Mouse (Mus musculus) embryonic facial prominence, embryonic 14.5 days (tissue): ENCODE measurements around the gene Copa. TPM values are rescaled to one million over a fixed set of nuclear protein-coding genes. Genes with fewer than 3 reads are reported as not detected.

Experiments used
- ATAC-seq: fragments of 200-750 bp; cut with Nextera tagmentation; 2 replicates; pipeline ENCODE4 v1.8.0; 2017; ENCODE audit warnings: low read depth, moderate number of reproducible peaks, moderate TSS enrichment
- DNase-seq: peaks from one replicate; pipeline ENCODE4 v3.0.0-alpha.2; 2015; ENCODE audit warnings: low spot score
- H3K27ac ChIP-seq: fragments of 300-500 bp; sonication (generic); replicated peaks from 2 replicates; pipeline ENCODE4 v1.5.1; 2014; ENCODE audit warnings: low read depth, mild to moderate bottlenecking, low read length, moderate library complexity
- H3K27me3 ChIP-seq: fragments of 300-500 bp; sonication (generic); replicated peaks from 2 replicates; pipeline ENCODE4 v1.6.1; 2014; ENCODE audit warnings: low read length; ENCODE audit not compliant: control insufficient read depth, insufficient read depth
- H3K36me3 ChIP-seq: fragments of 300-500 bp; sonication (generic); 2 replicates; pipeline ENCODE4 v1.6.1; 2014; ENCODE audit warnings: low read length, mixed read lengths; ENCODE audit not compliant: control insufficient read depth, insufficient read depth
- H3K4me1 ChIP-seq: fragments of 300-500 bp; sonication (generic); 2 replicates; pipeline ENCODE4 v1.6.1; 2014; ENCODE audit warnings: antibody characterized with exemption, low read length; ENCODE audit not compliant: control insufficient read depth, insufficient read depth
- H3K4me2 ChIP-seq: fragments of 300-500 bp; sonication (generic); 2 replicates; pipeline ENCODE4 v1.6.1; 2014; ENCODE audit warnings: low read depth, mild to moderate bottlenecking, low read length, moderate library complexity, mixed read lengths
- H3K4me3 ChIP-seq: fragments of 300-500 bp; sonication (generic); 2 replicates; pipeline ENCODE4 v1.5.1; 2014; ENCODE audit warnings: low read depth, mild to moderate bottlenecking, low read length
- H3K9ac ChIP-seq: fragments of 300-500 bp; sonication (generic); 2 replicates; pipeline ENCODE4 v1.6.1; 2014; ENCODE audit warnings: low read depth, mild to moderate bottlenecking, low read length, moderate library complexity, mixed read lengths
- H3K9me3 ChIP-seq: fragments of 300-500 bp; sonication (generic); 2 replicates; pipeline ENCODE4 v1.6.1; 2016; ENCODE audit warnings: low read length; ENCODE audit not compliant: control insufficient read depth
- WGBS: fragments of 180-500 bp; shearing (Covaris S2); extraction: QIAGEN DNeasy Blood & Tissue Kit; methylation state at CpG from one replicate; pipeline ENCODE4 v1.1.7; 2014; 5-methylcytosine and 5-hydroxymethylcytosine counted together
- polyA plus RNA-seq: library from polyadenylated mRNA; unstranded; fragments of >200 nt; fragmentation: Nextera tagmentation; extraction: Ambion mirVana; gene quantifications from 2 replicates; pipeline ENCODE4 v1.2.1, GENCODE M21; 2014

Gene Copa
- polyA plus RNA-seq, 1 experiment from 2014 or later: 227 TPM

DNA sequence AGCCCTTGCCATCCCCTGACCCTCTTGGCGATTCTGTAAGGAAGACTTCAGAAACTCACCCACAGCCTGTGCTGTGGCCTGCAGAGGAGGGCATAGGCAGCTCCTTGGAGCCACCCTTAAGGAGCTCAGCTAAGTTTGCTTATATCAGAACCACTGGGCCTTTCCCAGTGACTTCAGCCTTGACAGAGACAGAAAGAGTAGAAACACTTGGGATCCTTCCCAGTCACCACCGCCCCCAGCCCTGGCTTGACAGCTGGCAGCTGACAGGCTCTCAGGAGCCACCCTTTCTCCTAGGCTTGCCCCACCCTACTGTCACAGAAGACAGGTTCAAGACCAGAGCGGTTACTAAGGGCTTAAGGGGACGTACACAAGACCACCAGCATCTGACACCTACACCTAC is 26.1 kb upstream of the Copa start:
- DNase-seq: no peak
- Histone ChIP-seq H3K9ac (no peak overlapping the region; the same call in 1 of the 2 replicates), H3K9me3 (no peaks in the 10 kb centered on the region), H3K4me1 (peaks cover 22% of the 10 kb centered on the region), H3K27ac (no peak overlapping the region), H3K4me2 (no peak overlapping the region), H3K4me3 (no peak overlapping the region), H3K36me3 (no peaks in the 10 kb centered on the region), H3K27me3 (peaks cover 43% of the 10 kb centered on the region)
- ATAC-seq: no peak
- WGBS: 63% methylated on average over 4 of the region's 4 CpGs

DNA sequence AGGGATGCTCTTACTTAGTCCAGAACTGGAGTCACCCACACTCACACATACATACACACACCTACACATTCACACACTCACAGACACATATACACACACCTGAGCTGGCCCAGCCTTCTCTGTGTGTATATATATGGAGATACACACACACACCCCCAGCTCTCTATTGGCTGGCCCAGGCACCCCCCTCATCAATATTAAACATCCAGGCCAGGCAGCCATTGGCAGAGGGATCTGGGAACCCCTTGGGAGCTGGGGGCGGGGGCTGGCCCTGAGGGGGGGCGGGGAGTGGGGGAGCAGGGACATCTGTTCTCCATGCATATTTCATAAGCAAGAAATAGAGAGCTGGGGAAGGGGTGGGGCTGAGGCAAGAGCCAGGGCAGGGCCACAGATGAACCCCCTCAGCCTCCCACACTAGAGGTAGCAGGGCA is 24.8 kb upstream of the Copa start, which contains the start of gene Nhlh1:
Nhlh1 (minus strand) TSS at position 83 of the 431 bp plus-strand sequence.
- H3K4me2 ChIP-seq: peak within 1 kb of the TSS; percentile 7; the same call in 1 of the 2 replicates
- no peak within 1 kb of the TSS for H3K4me3 ChIP-seq
- H3K36me3 ChIP-seq: no peaks in the 10 kb centered on the region
- peak; percentile 64 for DNase-seq
- ATAC-seq: peak; percentile 78
- H3K27me3 ChIP-seq: peaks cover 40% of the 10 kb centered on the region
- H3K27ac ChIP-seq: peak within 1 kb of the TSS; percentile 24
- H3K9me3 ChIP-seq: no peaks in the 10 kb centered on the region
- 13% methylated on average over 1 of the region's 2 CpGs for WGBS
- H3K9ac ChIP-seq: no peak within 1 kb of the TSS
- peaks cover 22% of the 10 kb centered on the region for H3K4me1 ChIP-seq

DNA sequence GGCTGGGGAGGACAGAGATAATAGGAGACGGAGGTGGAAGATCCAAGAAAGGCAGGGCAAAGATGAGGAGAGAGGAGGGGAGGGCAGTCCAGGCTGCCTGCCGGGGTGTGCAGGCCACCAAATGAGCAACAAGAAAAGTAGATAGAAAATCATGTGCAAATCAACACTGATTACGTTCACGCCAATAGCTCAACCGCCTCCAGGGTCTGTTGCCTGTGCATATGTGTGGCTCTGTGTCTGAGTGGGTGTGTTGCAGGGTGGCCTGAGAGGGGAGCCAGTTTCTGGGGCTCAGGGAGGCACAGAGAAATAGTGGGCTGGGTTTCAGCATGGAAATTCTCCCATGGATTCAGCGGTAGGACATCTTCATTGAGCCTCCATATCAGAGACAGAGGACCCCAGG is 24.0 kb upstream of the Copa start:
- DNase-seq (no peak), ATAC-seq (no peak)
- no peaks in the 10 kb centered on the region for H3K36me3 ChIP-seq
- peaks cover 32% of the 10 kb centered on the region for H3K27me3 ChIP-seq
- H3K4me2 ChIP-seq: 0 out of 2 replicates have a peak overlapping the region, but pooled peaks have one; percentile 7
- WGBS: 55% methylated on average over 6 of the region's 6 CpGs
- H3K27ac ChIP-seq: peak overlapping the region; percentile 24
- H3K4me1 ChIP-seq: peaks cover 17% of the 10 kb centered on the region; the same call in 1 of the 2 replicates
- no peak overlapping the region for H3K4me3 ChIP-seq
- no peaks in the 10 kb centered on the region for H3K9me3 ChIP-seq
- no peak overlapping the region for H3K9ac ChIP-seq

DNA sequence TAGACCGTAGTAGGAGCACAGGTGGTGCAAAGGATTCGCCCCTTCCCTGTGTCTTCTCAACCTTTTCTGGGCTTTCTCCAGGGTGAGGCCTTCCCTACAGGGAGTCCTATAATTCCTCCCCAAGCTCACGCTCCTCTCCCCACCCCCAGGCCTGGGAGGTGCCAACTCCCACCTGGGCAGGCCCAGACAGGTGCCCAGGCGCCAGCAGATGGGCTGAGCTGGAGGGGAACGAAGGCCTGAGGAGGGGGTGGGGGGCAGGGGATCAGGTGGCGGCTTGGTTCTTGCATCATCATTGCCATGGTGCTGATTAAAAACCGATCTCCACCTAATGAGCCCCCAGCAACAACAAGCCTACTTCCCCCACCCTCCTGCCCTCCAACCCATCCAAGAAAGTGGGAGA is 23.5 kb upstream of the Copa start:
- Histone ChIP-seq H3K27ac (no peak overlapping the region), H3K27me3 (peaks cover 27% of the 10 kb centered on the region), H3K4me2 (no peak overlapping the region), H3K4me3 (no peak overlapping the region), H3K36me3 (peaks cover 3% of the 10 kb centered on the region; the same call in 1 of the 2 replicates), H3K4me1 (peaks cover 12% of the 10 kb centered on the region; the same call in 1 of the 2 replicates), H3K9ac (no peak overlapping the region), H3K9me3 (no peaks in the 10 kb centered on the region)
- WGBS: 62% methylated on average over 7 of the region's 7 CpGs
- DNase-seq (peak; percentile 57), ATAC-seq (peak; percentile 51)

DNA sequence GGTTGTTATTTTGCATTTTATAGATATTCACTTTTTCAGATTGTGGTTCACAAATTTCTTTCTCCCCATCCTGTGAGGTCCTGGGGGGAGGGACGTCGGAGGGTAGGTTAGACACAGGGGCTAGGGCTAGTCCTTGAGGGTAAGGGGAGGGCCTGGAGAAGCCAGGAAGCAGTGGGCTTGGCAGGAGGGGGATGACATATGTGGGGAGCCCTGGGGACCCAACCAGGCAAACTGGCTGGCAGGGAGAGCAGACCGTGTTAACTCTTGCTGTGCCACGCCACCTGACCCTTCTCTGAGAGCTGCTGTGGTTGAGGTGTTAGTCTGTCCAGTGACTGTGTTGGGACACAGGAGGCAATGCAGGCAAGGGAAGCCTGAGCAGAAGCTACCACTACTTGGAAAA is 21.7 kb upstream of the Copa start:
- H3K27ac ChIP-seq: no peak overlapping the region
- no peak overlapping the region for H3K4me3 ChIP-seq
- peaks cover 19% of the 10 kb centered on the region for H3K36me3 ChIP-seq
- no peak overlapping the region for H3K4me2 ChIP-seq
- peak; percentile 22 for DNase-seq
- WGBS: 40% methylated on average over 4 of the region's 4 CpGs
- no peak overlapping the region for H3K9ac ChIP-seq
- 0 out of 2 replicates have a peak, but pooled peaks cover 9% of the 10 kb centered on the region for H3K4me1 ChIP-seq
- peaks cover 9% of the 10 kb centered on the region; the same call in 1 of the 2 replicates for H3K27me3 ChIP-seq
- peak; percentile 23; the same call in 1 of the 2 replicates for ATAC-seq
- no peaks in the 10 kb centered on the region for H3K9me3 ChIP-seq

DNA sequence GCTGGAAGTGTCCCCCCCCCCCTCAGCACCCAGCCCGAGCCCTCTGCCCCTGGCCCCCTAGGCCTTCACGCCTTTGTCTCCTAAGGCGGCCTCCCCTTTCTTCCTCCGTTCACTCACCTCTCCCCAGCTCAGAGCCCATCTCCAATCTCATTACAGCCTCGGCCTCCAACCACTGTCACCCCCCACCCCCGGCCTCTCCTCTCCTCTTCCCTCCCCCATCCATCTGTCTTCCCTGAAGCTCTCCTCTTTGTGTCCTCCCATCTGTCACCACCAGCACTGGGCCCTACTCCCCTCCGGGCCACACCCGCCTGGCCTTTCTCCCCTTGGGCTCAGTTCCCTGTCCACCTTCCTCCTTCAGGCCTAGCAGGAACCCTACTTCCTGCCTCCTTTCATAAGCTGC is 21.1 kb upstream of the Copa start:
- no peak overlapping the region for H3K4me3 ChIP-seq
- 39% methylated on average over 8 of the region's 8 CpGs for WGBS
- H3K9ac ChIP-seq: no peak overlapping the region
- DNase-seq (no peak), ATAC-seq (no peak)
- no peak overlapping the region for H3K4me2 ChIP-seq
- H3K4me1 ChIP-seq: 0 out of 2 replicates have a peak, but pooled peaks cover 9% of the 10 kb centered on the region
- H3K36me3 ChIP-seq: peaks cover 24% of the 10 kb centered on the region
- H3K27ac ChIP-seq: no peak overlapping the region
- peaks cover 4% of the 10 kb centered on the region; the same call in 1 of the 2 replicates for H3K27me3 ChIP-seq
- H3K9me3 ChIP-seq: no peaks in the 10 kb centered on the region

DNA sequence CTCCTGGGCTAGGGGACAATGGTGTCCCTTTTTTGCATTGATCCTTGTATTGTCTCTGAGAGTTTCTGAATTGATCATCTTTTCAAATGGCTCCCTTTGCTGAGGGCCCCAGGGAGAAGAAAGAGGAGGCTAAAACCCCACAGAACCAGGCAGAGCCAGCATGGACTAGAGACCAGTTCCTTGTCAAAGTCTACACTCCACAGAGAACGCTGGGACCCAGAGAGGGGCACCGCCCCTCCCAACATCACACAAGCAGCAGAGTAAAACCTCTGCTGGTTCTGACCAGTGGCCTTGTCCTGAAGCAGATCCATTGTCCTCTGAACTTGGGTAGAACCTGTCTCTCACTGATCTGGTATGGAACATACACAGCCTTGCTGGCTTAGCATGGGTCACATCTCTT is 20.2 kb upstream of the Copa start:
- Histone ChIP-seq H3K9me3 (no peaks in the 10 kb centered on the region), H3K9ac (no peak overlapping the region), H3K27me3 (no peaks in the 10 kb centered on the region), H3K4me2 (no peak overlapping the region), H3K4me1 (0 out of 2 replicates have a peak, but pooled peaks cover 9% of the 10 kb centered on the region), H3K36me3 (peaks cover 33% of the 10 kb centered on the region), H3K4me3 (no peak overlapping the region), H3K27ac (no peak overlapping the region)
- no peak for DNase-seq
- WGBS: 86% methylated on average over 2 of the region's 2 CpGs
- no peak for ATAC-seq

DNA sequence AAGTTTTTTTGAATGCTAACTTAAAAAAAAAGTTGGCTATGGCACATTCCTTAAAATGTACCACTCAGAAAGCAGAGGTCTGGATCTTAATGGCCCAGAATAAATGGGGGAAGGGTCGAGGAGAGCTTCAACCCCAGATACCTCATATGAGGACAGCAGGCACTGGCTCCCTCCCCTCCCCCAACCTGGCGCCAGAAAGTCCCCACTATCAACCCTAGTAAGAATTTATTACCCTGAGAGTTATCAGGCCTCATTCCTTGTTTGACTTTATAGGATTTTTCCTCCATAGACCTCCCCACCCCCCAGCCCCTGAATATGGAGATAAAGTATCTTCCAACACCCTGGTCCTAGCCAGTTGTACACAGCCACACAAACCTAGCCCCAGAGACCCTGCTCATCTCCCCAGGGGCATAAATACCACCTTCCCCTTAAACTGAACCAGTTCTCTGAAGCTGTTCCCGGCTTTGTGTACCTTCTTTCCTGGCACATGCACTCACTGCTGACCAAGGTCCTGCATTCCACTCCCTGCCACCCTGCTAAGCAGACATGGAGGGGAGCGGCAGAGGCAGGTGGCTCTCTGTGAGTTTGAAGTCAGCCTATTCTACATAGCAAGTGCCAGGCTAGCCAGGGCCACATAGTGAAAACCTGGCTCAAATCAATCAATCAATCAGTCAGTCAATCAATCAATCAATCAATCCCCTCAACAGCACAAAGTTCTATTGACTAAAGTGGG is 18.9 kb upstream of the Copa start:
- Histone ChIP-seq H3K36me3 (peaks cover 47% of the 10 kb centered on the region), H3K4me2 (no peak overlapping the region), H3K27me3 (no peaks in the 10 kb centered on the region), H3K9me3 (no peaks in the 10 kb centered on the region), H3K9ac (no peak overlapping the region), H3K4me3 (no peak overlapping the region), H3K27ac (no peak overlapping the region), H3K4me1 (no peaks in the 10 kb centered on the region)
- ATAC-seq (no peak), DNase-seq (no peak)
- 60% methylated on average over 4 of the region's 4 CpGs for WGBS
